19 mouse cellular contexts compared by ENCODE assay signal in genomic region chr7:4953815-4954445, GRCm38 (mm10). TPM values are rescaled to one million over a fixed set of nuclear protein-coding genes. Genes with fewer than 3 reads are reported as not detected.
DNase-seq lines count a peak whose midpoint lies in the region; ATAC-seq lines count a peak whose summit lies in the region.
"Had no signal": no experiment of that assay in that cellular context is flagged by ENCODE, and none has a peak within 500 bp of the region (broad histone marks: within the 10 kb centered on the region; RNA-seq: fewer than 3 reads in every experiment).

No protein-coding gene starts in this region.

- H3K4me3 ChIP-seq in limb, embryonic 13.5 days = no peak overlapping the region
- no peak overlapping the region for H3K4me3 ChIP-seq in limb, embryonic 10.5 days
- H3K4me3 ChIP-seq: embryonic facial prominence, embryonic 15.5 days; forebrain, embryonic 12.5 days; hindbrain, embryonic 12.5 days had no signal

- H3K36me3 ChIP-seq in limb, embryonic 13.5 days = no peaks in the 10 kb centered on the region
- H3K36me3 ChIP-seq in limb, embryonic 10.5 days = no peaks in the 10 kb centered on the region
- H3K36me3 ChIP-seq: embryonic facial prominence, embryonic 15.5 days; forebrain, embryonic 12.5 days; hindbrain, embryonic 12.5 days had no signal

- H3K27ac ChIP-seq in limb, embryonic 13.5 days = no peak overlapping the region
- no peak overlapping the region for H3K27ac ChIP-seq in limb, embryonic 10.5 days
- H3K27ac ChIP-seq: embryonic facial prominence, embryonic 15.5 days; forebrain, embryonic 12.5 days; hindbrain, embryonic 12.5 days had no signal

- no peak overlapping the region for H3K9ac ChIP-seq in limb, embryonic 13.5 days
- H3K9ac ChIP-seq: embryonic facial prominence, embryonic 15.5 days; forebrain, embryonic 12.5 days; hindbrain, embryonic 12.5 days; liver, postnatal 0 days had no signal

- H3K4me2 ChIP-seq in limb, embryonic 13.5 days (replicated peaks) = no peak overlapping the region
- H3K4me2 ChIP-seq: embryonic facial prominence, embryonic 15.5 days; forebrain, embryonic 12.5 days; hindbrain, embryonic 12.5 days had no signal

- DNase-seq in limb, embryonic 10.5 days (ENCODE audit: low spot score) = no peak
- peak; percentile 77 for DNase-seq in adipocyte (ENCODE audit: low spot score)
- peak; percentile 32 to 50 for DNase-seq in heart, adult 18-20 months
- peak; percentile 46 to 47 for DNase-seq in heart, postnatal 10 days
- DNase-seq in layer of hippocampus, adult 9-10 months (ENCODE audit: low spot score) = no peak
- DNase-seq in urinary bladder, postnatal 25 days (ENCODE audit: low spot score) = no peak
- DNase-seq: adrenal gland, postnatal 25 days; gastrocnemius, postnatal 14 days; liver, postnatal 0 days; right cerebral cortex, postnatal 25 days; thymus, adult 18-20 months had no signal

- H3K4me1 ChIP-seq in limb, embryonic 13.5 days = peaks cover 7% of the 10 kb centered on the region
- H3K4me1 ChIP-seq in limb, embryonic 10.5 days = peaks cover 3% of the 10 kb centered on the region; the same call in 1 of the 2 replicates
- H3K4me1 ChIP-seq: forebrain, embryonic 12.5 days; hindbrain, embryonic 12.5 days had no signal

- intact Hi-C loops in heart, postnatal 10 days (cut with DNase I) = no loop called here

- H3K27me3 ChIP-seq in limb, embryonic 13.5 days = no peaks in the 10 kb centered on the region
- no peaks in the 10 kb centered on the region for H3K27me3 ChIP-seq in limb, embryonic 10.5 days (ENCODE audit: low read depth, poor library complexity, severe bottlenecking)
- H3K27me3 ChIP-seq: embryonic facial prominence, embryonic 15.5 days had no signal

- ATAC-seq in limb, embryonic 13.5 days (ENCODE audit: low FRiP score, low read depth) = 0 out of 2 replicates have a peak, but pooled peaks have one; percentile 33
- ATAC-seq: CD4-positive, CD25-positive, alpha-beta regulatory T cell, adult 4 months; intestine, postnatal 0 days; liver, postnatal 0 days had no signal

- WGBS in limb, embryonic 13.5 days = 12% methylated on average over 10 of the region's 10 CpGs
- WGBS in limb, embryonic 10.5 days = 13% methylated on average over 10 of the region's 10 CpGs

- no peaks in the 10 kb centered on the region for H3K9me3 ChIP-seq in limb, embryonic 13.5 days
- no peaks in the 10 kb centered on the region for H3K9me3 ChIP-seq in limb, embryonic 10.5 days (replicated peaks)
- H3K9me3 ChIP-seq: embryonic facial prominence, embryonic 15.5 days; forebrain, embryonic 12.5 days had no signal

RNA-seq across cellular contexts. Expression of gene Sbk2, which starts 10.3 kb away (rescaled TPM):
- 0.38 and 0.92 TPM in 2 replicates for polyA plus RNA-seq in limb, embryonic 13.5 days (2015; fragmentation: Nextera tagmentation; extraction: Ambion mirVana)
- 0.10 and 0.18 TPM in 2 replicates for polyA plus RNA-seq in limb, embryonic 10.5 days (2016; fragmentation: Nextera tagmentation; extraction: Ambion mirVana)
- 10 to 100 TPM; 25.9 to 30.0 TPM for total RNA-seq in heart, adult 18-20 months (2021)
- 1 to 10 TPM; 7.2 to 9.0 TPM for total RNA-seq in heart, postnatal 10 days (2021)
- total RNA-seq: monocyte, adult 5-6 weeks had no signal
- polyA plus RNA-seq: CD4-positive, CD25-positive, alpha-beta regulatory T cell, adult 4 months; forebrain, embryonic 12.5 days; hindbrain, embryonic 12.5 days; liver, postnatal 0 days; neural tube, embryonic 14.5 days had no signal

RNA-seq across cellular contexts. Expression of gene Sbk3, which starts 17.0 kb away (rescaled TPM):
- polyA plus RNA-seq in limb, embryonic 13.5 days (2015; fragmentation: Nextera tagmentation; extraction: Ambion mirVana) = not detected in 2 replicates
- polyA plus RNA-seq in limb, embryonic 10.5 days (2016; fragmentation: Nextera tagmentation; extraction: Ambion mirVana) = not detected in 2 replicates
- 10 to 100 TPM; 37.3 to 39.0 TPM for total RNA-seq in heart, adult 18-20 months (2021)
- total RNA-seq in heart, postnatal 10 days (2021) = 10 to 100 TPM; 11.9 to 22.0 TPM
- total RNA-seq: monocyte, adult 5-6 weeks had no signal
- polyA plus RNA-seq: CD4-positive, CD25-positive, alpha-beta regulatory T cell, adult 4 months; forebrain, embryonic 12.5 days; intestine, postnatal 0 days; liver, postnatal 0 days had no signal

RNA-seq across cellular contexts. Expression of gene Ssc5d, which starts 28.3 kb away (rescaled TPM):
- polyA plus RNA-seq in limb, embryonic 13.5 days (2015; fragmentation: Nextera tagmentation; extraction: Ambion mirVana) = 6.4 and 8.1 TPM in 2 replicates
- polyA plus RNA-seq in limb, embryonic 10.5 days (2016; fragmentation: Nextera tagmentation; extraction: Ambion mirVana) = 0.95 and 2.0 TPM in 2 replicates
- 1 to 10 TPM; 2.0 to 2.4 TPM for total RNA-seq in heart, adult 18-20 months (2021)
- 10 to 100 TPM; 12.5 TPM for total RNA-seq in heart, postnatal 10 days (2021)
- total RNA-seq: monocyte, adult 5-6 weeks had no signal

RNA-seq across cellular contexts. Expression of gene Nat14, which starts 32.1 kb away (rescaled TPM):
- polyA plus RNA-seq in limb, embryonic 13.5 days (2015; fragmentation: Nextera tagmentation; extraction: Ambion mirVana) = 3.1 and 3.3 TPM in 2 replicates
- polyA plus RNA-seq in limb, embryonic 10.5 days (2016; fragmentation: Nextera tagmentation; extraction: Ambion mirVana) = 2.8 and 4.9 TPM in 2 replicates
- 1 to 10 TPM; 4.2 to 6.1 TPM for total RNA-seq in heart, adult 18-20 months (2021)
- total RNA-seq in heart, postnatal 10 days (2021) = 1 to 10 TPM; 4.9 to 5.2 TPM
- total RNA-seq: monocyte, adult 5-6 weeks had no signal

RNA-seq across cellular contexts. Expression of gene Zfp628, which starts 38.9 kb away (rescaled TPM):
- polyA plus RNA-seq in limb, embryonic 13.5 days (2015; fragmentation: Nextera tagmentation; extraction: Ambion mirVana) = 4.2 and 4.3 TPM in 2 replicates
- 4.2 and 5.1 TPM in 2 replicates for polyA plus RNA-seq in limb, embryonic 10.5 days (2016; fragmentation: Nextera tagmentation; extraction: Ambion mirVana)
- 1 to 10 TPM; 5.3 to 6.4 TPM for total RNA-seq in heart, adult 18-20 months (2021)
- total RNA-seq in heart, postnatal 10 days (2021) = 10 to 100 TPM; 11.8 to 13.8 TPM

Comparison
In these comparisons a context has a peak if more than half of its experiments do, and no peak if none do; other contexts are left out.
1. DNase-seq: peak in adipocyte (single experiment), heart, adult 18-20 months (2 of 2) and heart, postnatal 10 days (2 of 2); none in limb, embryonic 10.5 days (single experiment), layer of hippocampus, adult 9-10 months (single experiment) and urinary bladder, postnatal 25 days (single experiment).